Mouse (Mus musculus): ENCODE measurements around the gene Rapgef4.

The Rapgef4 gene

GRCm38 (mm10) chr2:71980771-71981342, at the start of gene Rapgef4:
TSS of gene Rapgef4 (plus strand) at chr2:71981240.
- no peak for DNase-seq (ENCODE audit: low spot score)

GRCm38 (mm10) chr2:71934046-71934445, 47.0 kb upstream of the Rapgef4 start:
- DNase-seq (ENCODE audit: low spot score), result no peak

- no peak for DNase-seq (ENCODE audit: low spot score)
Measured at GRCm38 (mm10) chr2:71936711-71937110, 44.3 kb upstream of the Rapgef4 start.

GRCm38 (mm10) chr2:71937649-71938308, 43.3 kb upstream of the Rapgef4 start:
- no peak for DNase-seq (ENCODE audit: low spot score)

- DNase-seq (ENCODE audit: low spot score), result no peak
Measured at GRCm38 (mm10) chr2:71938716-71939393, 42.2 kb upstream of the Rapgef4 start.

- DNase-seq (ENCODE audit: low spot score), result peak; percentile 38
Measured at GRCm38 (mm10) chr2:71941005-71941720, 39.9 kb upstream of the Rapgef4 start.

- DNase-seq (ENCODE audit: low spot score), result no peak
Measured at GRCm38 (mm10) chr2:71941721-71942087, 39.3 kb upstream of the Rapgef4 start.

GRCm38 (mm10) chr2:71951212-71951611, 29.8 kb upstream of the Rapgef4 start:
- no peak for DNase-seq (ENCODE audit: low spot score)

- no peak for DNase-seq (ENCODE audit: low spot score)
Measured at GRCm38 (mm10) chr2:71955637-71956036, 25.4 kb upstream of the Rapgef4 start.

GRCm38 (mm10) chr2:71956463-71956862, 24.6 kb upstream of the Rapgef4 start:
- DNase-seq (ENCODE audit: low spot score), result no peak

- DNase-seq (ENCODE audit: low spot score), result no peak
Measured at GRCm38 (mm10) chr2:71957951-71958350, 23.1 kb upstream of the Rapgef4 start.

- DNase-seq (ENCODE audit: low spot score), result no peak
Measured at GRCm38 (mm10) chr2:71958393-71958792, 22.6 kb upstream of the Rapgef4 start.

GRCm38 (mm10) chr2:71964216-71964615, 16.8 kb upstream of the Rapgef4 start:
- DNase-seq (ENCODE audit: low spot score), result no peak

GRCm38 (mm10) chr2:71965476-71965875, 15.6 kb upstream of the Rapgef4 start:
- DNase-seq (ENCODE audit: low spot score), result peak; percentile 14

GRCm38 (mm10) chr2:71966737-71967136, 14.3 kb upstream of the Rapgef4 start:
- DNase-seq (ENCODE audit: low spot score), result no peak

- no peak for DNase-seq (ENCODE audit: low spot score)
Measured at GRCm38 (mm10) chr2:71967855-71968254, 13.2 kb upstream of the Rapgef4 start.

- DNase-seq (ENCODE audit: low spot score), result no peak
Measured at GRCm38 (mm10) chr2:71973646-71974045, 7.4 kb upstream of the Rapgef4 start.

- DNase-seq (ENCODE audit: low spot score), result no peak
Measured at GRCm38 (mm10) chr2:71974143-71974846, 6.7 kb upstream of the Rapgef4 start.

- no peak for DNase-seq (ENCODE audit: low spot score)
Measured at GRCm38 (mm10) chr2:71979981-71980380, 1.1 kb upstream of the Rapgef4 start.

- no peak for DNase-seq (ENCODE audit: low spot score)
Measured at GRCm38 (mm10) chr2:71981343-71981851, 357 bp downstream of the Rapgef4 start.

GRCm38 (mm10) chr2:71981896-71982295, 856 bp downstream of the Rapgef4 start:
- DNase-seq (ENCODE audit: low spot score), result no peak
